Mouse (Mus musculus): ENCODE measurements around the gene Cmss1. TPM values are rescaled to one million over a fixed set of nuclear protein-coding genes. Genes with fewer than 3 reads are reported as not detected.

Cmss1 gene
- polyA plus RNA-seq, 1 experiment: 18.8 TPM

DNA sequence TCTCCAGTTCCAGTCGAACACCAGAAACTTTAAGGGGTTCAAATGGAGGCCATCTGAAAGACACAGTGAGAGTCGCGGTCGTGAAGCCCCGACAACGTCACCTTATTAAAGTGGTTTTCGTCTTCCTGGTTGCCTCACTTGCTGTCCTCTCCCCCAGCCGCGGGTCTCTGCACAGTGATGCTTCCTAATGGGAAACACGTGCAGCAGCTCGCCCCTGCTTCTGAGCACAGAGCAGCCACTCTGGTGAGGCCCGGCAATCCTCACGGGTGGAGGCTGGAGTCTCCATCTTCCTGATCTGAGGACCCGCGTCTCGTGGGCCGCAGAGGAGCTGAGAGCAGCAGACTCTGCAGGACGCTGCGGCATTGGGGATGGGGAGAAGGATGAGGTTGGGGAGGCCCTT is 302.9 kb downstream of the Cmss1 start:
- Histone ChIP-seq H3K4me3 (replicated peaks; ENCODE audit: control insufficient read depth, low read depth, low read length) (no peak overlapping the region), H3K4me1 (ENCODE audit: control insufficient read depth, insufficient read depth, low read length) (no peaks in the 10 kb centered on the region; the same call in 1 of the 2 replicates), H3K27ac (ENCODE audit: control insufficient read depth, insufficient read depth, low read depth, low read length, poor library complexity) (no peak overlapping the region)
- 87% methylated on average over 19 of the region's 19 CpGs for WGBS
- TF ChIP-seq POLR2A (IDR thresholded peaks at IDR 0.05; ENCODE audit: borderline replicate concordance, control insufficient read depth, low read depth, low read length) (no peak), CTCF (IDR thresholded peaks at IDR 0.05; ENCODE audit: control insufficient read depth, insufficient read depth, low read length) (no peak)

DNA sequence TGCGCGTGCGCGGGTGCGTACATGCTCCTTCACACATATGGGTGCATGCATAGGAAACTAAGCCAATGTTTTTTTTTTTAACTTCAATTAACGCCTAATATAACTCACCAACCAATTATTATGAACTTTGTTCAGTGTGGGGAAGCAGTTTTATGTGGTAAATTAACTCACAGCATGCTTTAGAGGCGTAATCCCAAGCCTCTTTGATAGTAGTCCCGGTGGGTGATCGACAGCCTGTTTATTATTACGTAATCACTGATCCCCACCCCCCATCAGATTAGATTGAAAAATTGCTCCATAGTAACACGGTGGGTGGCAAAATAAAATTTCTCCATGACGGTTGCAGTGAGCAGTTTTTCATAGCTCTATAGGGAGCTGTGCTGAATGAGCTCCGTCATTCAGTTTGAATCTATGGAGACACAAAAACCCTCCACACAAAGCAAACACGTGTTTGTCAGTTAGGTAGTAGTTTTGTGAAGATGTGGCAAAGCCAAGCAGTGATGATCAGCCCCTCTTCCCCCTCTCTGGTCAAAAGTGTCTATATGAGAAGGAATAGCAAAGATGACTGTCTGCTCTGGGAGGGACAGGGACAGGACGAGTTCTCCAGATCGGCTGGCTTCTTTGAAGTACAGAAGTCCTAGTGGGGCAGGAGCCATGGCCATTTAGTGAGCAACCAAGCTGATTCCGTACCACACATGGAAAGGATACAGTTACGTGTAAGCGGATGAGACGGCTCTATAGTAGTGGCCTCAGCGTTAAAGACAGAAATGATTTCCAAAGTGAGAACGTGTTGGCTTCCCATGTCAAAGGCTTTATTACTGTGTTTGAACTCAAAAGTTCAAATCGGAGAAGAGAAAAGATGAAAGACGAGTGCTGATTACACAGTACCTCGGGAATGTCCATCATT is 303.6 kb downstream of the Cmss1 start:
- TF ChIP-seq POLR2A (IDR thresholded peaks at IDR 0.05; ENCODE audit: borderline replicate concordance, control insufficient read depth, low read depth, low read length): no peak
- no peak for TF ChIP-seq CTCF (IDR thresholded peaks at IDR 0.05; ENCODE audit: control insufficient read depth, insufficient read depth, low read length)
- Histone ChIP-seq H3K27ac (ENCODE audit: control insufficient read depth, insufficient read depth, low read depth, low read length, poor library complexity) (no peak overlapping the region), H3K4me1 (ENCODE audit: control insufficient read depth, insufficient read depth, low read length) (no peaks in the 10 kb centered on the region; the same call in 1 of the 2 replicates), H3K4me3 (replicated peaks; ENCODE audit: control insufficient read depth, low read depth, low read length) (no peak overlapping the region)
- 86% methylated on average over 25 of the region's 25 CpGs for WGBS

DNA sequence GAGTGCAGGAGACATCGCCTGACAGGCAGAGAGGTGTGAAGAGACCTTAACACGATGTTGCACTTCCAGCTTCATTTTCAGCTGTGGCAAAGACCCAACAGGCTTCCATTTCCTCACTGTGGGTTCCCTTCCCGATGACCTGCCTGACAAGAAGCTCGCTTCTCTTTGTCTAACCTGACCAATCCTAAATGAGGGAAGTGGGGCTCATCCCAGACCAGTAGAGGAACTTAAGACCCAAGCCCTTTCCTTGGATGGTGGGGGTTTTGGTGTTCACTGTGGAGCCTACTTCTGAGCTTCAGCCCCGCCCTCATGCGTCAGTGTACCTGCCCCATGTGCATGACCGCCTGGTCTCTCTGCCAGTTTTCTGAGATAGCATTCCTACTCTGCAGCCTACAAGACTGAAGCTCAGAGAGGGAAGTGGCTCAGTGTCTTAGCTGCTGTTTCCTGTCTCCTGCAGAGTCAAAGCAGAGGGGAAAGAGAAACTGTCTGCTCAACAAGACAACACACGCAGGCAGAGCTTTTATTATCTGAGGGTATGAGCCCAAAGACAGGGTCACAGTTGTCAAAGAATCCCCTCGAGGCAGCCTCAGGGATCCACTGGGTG is 305.1 kb downstream of the Cmss1 start:
- H3K4me1 ChIP-seq (ENCODE audit: control insufficient read depth, insufficient read depth, low read length): no peaks in the 10 kb centered on the region; the same call in 1 of the 2 replicates
- no peak overlapping the region for H3K4me3 ChIP-seq (replicated peaks; ENCODE audit: control insufficient read depth, low read depth, low read length)
- no peak for TF ChIP-seq POLR2A (IDR thresholded peaks at IDR 0.05; ENCODE audit: borderline replicate concordance, control insufficient read depth, low read depth, low read length)
- TF ChIP-seq CTCF (IDR thresholded peaks at IDR 0.05; ENCODE audit: control insufficient read depth, insufficient read depth, low read length): no peak
- 19% methylated on average over 9 of the region's 9 CpGs for WGBS
- no peak overlapping the region; the same call in 1 of the 2 replicates for H3K27ac ChIP-seq (ENCODE audit: control insufficient read depth, insufficient read depth, low read depth, low read length, poor library complexity)

DNA sequence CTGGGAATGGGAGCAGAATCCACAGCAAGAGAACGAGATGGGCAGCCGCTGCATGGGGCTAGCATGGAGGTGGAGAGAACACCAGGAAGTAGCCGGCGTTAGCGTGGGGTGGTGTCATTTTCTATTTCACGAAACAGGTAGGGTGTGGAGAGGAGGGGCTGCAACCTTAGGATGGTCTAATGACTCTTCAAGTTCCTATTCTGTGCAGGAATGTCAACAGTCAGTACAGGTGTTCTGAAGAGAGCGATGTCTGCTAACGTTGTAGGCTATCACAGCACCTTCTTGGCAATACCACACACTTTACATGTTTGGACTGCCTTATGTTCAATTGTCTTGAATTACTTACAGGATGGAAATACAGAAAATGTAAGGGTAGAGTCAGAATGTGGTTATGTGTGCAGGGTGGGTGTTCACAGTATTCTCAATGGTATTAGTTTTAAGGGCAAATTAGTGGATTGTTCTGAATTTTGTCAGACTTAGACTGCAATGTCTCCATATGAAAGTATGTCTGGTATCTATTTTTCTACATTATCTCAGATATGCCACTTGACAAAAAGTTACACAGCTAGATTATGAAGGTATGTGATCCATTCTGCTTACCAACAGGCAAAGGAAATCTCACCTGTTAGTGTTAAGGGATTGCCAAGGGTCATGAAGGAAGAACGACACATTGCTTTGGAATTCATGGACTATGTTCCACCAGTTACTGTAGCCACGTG is 311.3 kb downstream of the Cmss1 start:
- 81% methylated on average over 10 of the region's 10 CpGs for WGBS
- H3K27ac ChIP-seq (ENCODE audit: control insufficient read depth, insufficient read depth, low read depth, low read length, poor library complexity): no peak overlapping the region
- no peaks in the 10 kb centered on the region for H3K4me1 ChIP-seq (ENCODE audit: control insufficient read depth, insufficient read depth, low read length)
- no peak for TF ChIP-seq POLR2A (IDR thresholded peaks at IDR 0.05; ENCODE audit: borderline replicate concordance, control insufficient read depth, low read depth, low read length)
- TF ChIP-seq CTCF (IDR thresholded peaks at IDR 0.05; ENCODE audit: control insufficient read depth, insufficient read depth, low read length): no peak
- H3K4me3 ChIP-seq (replicated peaks; ENCODE audit: control insufficient read depth, low read depth, low read length): no peak overlapping the region

DNA sequence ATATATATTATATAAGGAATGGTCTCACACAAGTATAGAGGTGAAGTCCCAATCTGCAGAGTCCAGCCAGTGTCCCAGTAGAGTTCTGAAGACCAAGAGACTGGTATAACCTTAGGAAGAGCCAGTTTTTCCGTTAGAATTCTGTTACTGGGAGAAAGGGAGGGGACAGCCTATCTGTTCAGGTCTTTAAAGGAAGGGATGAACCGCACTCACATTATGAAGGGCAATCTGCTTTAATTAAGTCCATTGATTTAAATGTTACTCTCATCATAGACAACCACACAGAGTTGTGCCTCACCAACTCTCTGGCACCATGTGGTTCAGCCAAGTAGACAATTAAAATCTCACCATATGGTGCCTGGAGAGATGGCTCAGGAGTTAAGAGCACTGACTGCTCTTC is 313.9 kb downstream of the Cmss1 start, which contains the start of gene Tmem30c:
Tmem30c (minus strand) TSS at position 101 of the 400 bp plus-strand sequence.
- 86% methylated on average over 2 of the region's 2 CpGs for WGBS
- no peak for TF ChIP-seq POLR2A (IDR thresholded peaks at IDR 0.05; ENCODE audit: borderline replicate concordance, control insufficient read depth, low read depth, low read length)
- no peak for TF ChIP-seq CTCF (IDR thresholded peaks at IDR 0.05; ENCODE audit: control insufficient read depth, insufficient read depth, low read length)
- Histone ChIP-seq H3K4me3 (replicated peaks; ENCODE audit: control insufficient read depth, low read depth, low read length) (no peak within 1 kb of the TSS), H3K4me1 (ENCODE audit: control insufficient read depth, insufficient read depth, low read length) (no peaks in the 10 kb centered on the region), H3K27ac (ENCODE audit: control insufficient read depth, insufficient read depth, low read depth, low read length, poor library complexity) (no peak within 1 kb of the TSS)

DNA sequence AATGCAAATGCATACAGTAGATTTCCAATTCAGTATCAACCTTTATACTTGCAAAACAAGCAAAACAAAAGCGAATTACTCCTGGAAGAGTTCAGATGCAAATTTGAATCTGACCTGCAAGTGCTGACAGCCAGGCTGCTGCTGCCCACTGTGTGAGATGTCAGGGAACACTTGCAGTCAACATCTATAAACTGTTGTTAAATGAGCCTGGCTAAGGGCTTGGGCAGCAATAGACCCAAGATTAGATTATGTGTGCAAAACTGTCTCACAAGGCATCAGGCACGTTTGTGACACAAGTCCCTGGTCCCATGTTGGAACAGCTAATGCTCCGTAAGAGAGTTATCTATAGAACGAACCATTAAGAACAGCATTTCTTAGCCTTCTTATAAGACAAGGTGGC is 314.4 kb downstream of the Cmss1 start:
- H3K4me1 ChIP-seq (ENCODE audit: control insufficient read depth, insufficient read depth, low read length): no peaks in the 10 kb centered on the region
- H3K27ac ChIP-seq (ENCODE audit: control insufficient read depth, insufficient read depth, low read depth, low read length, poor library complexity): no peak overlapping the region
- TF ChIP-seq POLR2A (IDR thresholded peaks at IDR 0.05; ENCODE audit: borderline replicate concordance, control insufficient read depth, low read depth, low read length) (no peak), CTCF (IDR thresholded peaks at IDR 0.05; ENCODE audit: control insufficient read depth, insufficient read depth, low read length) (no peak)
- no peak overlapping the region for H3K4me3 ChIP-seq (replicated peaks; ENCODE audit: control insufficient read depth, low read depth, low read length)
- 70% methylated on average over 4 of the region's 4 CpGs for WGBS

DNA sequence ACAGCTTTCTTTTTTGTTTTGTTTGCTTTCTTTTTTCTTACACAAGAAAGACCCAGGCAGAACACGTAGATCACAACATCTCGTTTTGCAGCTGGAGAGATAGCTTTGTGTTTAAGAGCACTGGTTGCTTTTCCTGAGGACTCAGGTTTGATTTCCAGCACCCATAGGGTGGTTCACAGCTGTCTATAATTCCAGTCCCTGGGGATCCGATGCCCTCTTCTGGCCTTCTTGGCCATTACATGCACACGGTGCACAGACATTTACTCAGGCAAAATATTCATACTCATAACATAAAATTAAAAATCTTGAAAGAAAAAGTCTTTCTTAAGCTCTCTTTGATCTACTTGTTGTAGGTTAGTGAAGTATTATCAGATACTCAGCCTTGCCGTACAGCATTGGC is 315.0 kb downstream of the Cmss1 start:
- 84% methylated on average over 5 of the region's 5 CpGs for WGBS

DNA sequence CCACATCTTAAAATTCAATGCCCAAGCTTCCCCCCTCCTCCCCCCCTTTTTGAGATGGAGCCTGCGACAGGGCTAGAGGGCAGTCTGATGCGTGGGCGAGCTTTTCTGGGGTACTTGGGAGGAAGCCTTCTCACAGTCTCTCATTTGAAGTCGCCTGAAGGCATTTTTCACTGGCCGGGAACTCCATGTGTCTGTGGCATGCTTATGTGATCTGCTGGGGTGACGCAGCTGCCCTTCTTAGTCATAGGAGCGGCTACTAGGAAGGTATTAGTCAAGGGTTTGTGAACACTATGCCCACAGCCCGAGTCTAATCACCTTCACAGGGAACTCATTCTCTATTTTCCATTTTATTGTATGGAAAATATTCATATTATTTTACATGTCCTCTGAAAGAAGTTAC is 325.2 kb downstream of the Cmss1 start:
- H3K4me3 ChIP-seq (replicated peaks; ENCODE audit: control insufficient read depth, low read depth, low read length): no peak overlapping the region
- WGBS: 80% methylated on average over 8 of the region's 8 CpGs
- H3K27ac ChIP-seq (ENCODE audit: control insufficient read depth, insufficient read depth, low read depth, low read length, poor library complexity): no peak overlapping the region
- H3K4me1 ChIP-seq (ENCODE audit: control insufficient read depth, insufficient read depth, low read length): no peaks in the 10 kb centered on the region
- TF ChIP-seq CTCF (IDR thresholded peaks at IDR 0.05; ENCODE audit: control insufficient read depth, insufficient read depth, low read length): no peak
- no peak for TF ChIP-seq POLR2A (IDR thresholded peaks at IDR 0.05; ENCODE audit: borderline replicate concordance, control insufficient read depth, low read depth, low read length)

More for the DNA sequence above, 315.0 kb downstream of the Cmss1 start:
- no peak overlapping the region for H3K27ac ChIP-seq (ENCODE audit: control insufficient read depth, insufficient read depth, low read depth, low read length, poor library complexity)
- TF ChIP-seq CTCF (IDR thresholded peaks at IDR 0.05; ENCODE audit: control insufficient read depth, insufficient read depth, low read length) (no peak), POLR2A (IDR thresholded peaks at IDR 0.05; ENCODE audit: borderline replicate concordance, control insufficient read depth, low read depth, low read length) (no peak)
- H3K4me3 ChIP-seq (replicated peaks; ENCODE audit: control insufficient read depth, low read depth, low read length): no peak overlapping the region
- no peaks in the 10 kb centered on the region for H3K4me1 ChIP-seq (ENCODE audit: control insufficient read depth, insufficient read depth, low read length)

All from bone marrow, adult 2 months (tissue).